8 mouse cellular contexts compared by ENCODE assay signal in the genomic region with DNA sequence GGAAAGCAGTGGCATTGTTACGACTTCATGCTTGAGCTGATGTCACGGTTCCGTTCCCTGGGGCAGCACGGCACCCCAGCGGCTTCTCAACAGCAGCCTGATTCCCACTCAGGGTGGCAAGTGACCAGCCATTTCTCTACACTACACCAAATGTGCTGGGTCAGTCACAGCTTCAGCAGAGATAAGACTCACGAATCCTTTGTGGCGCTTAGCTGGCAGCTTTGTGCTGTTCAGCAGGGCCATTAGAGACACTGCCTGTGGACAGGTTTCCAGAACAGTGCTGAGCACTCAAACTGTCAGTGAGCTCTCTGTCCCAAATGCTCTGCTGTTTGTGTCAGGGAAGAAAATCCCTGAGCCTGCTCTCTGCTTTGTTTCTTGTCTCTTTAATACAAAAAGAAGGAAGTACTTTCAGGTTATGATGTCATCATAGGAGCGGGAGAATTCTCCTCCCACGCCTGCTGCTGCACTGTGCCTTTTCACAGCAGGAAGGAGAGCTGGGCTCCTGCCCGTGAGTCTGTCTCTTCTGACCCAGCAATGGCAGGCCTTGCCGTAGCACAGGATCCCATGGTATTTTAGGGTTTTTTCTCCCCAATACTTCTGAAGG.
DNase-seq lines count a peak whose midpoint lies in the region; ATAC-seq and TF ChIP-seq lines count a peak whose summit lies in the region.

No protein-coding gene starts in this region.

- H3K9me3 ChIP-seq in forebrain, embryonic 12.5 days, result no peaks in the 10 kb centered on the region
- H3K9me3 ChIP-seq in limb, embryonic 14.5 days (ENCODE audit: control insufficient read depth, low read length), result no peaks in the 10 kb centered on the region

- no peak for TF ChIP-seq CTCF in olfactory bulb, adult 2 months (IDR thresholded peaks at IDR 0.05; ENCODE audit: insufficient read depth, low read depth, low read length)

- no peaks in the 10 kb centered on the region for H3K27me3 ChIP-seq in forebrain, embryonic 12.5 days
- no peaks in the 10 kb centered on the region for H3K27me3 ChIP-seq in limb, embryonic 14.5 days (ENCODE audit: control insufficient read depth, insufficient read depth, low read length)

- H3K9ac ChIP-seq in forebrain, embryonic 12.5 days, result 0 out of 2 replicates have a peak overlapping the region, but pooled peaks have one; percentile 21
- no peak overlapping the region; the same call in 1 of the 2 replicates for H3K9ac ChIP-seq in limb, embryonic 14.5 days (ENCODE audit: low read depth, low read length, severe bottlenecking)

- WGBS in forebrain, embryonic 12.5 days, result 60% methylated on average over 11 of the region's 11 CpGs
- 51% methylated on average over 11 of the region's 11 CpGs for WGBS in limb, embryonic 14.5 days
- 47% methylated on average over 11 of the region's 11 CpGs for WGBS in olfactory bulb, adult 2 months

- no peak overlapping the region for H3K4me3 ChIP-seq in forebrain, embryonic 12.5 days (replicated peaks)
- H3K4me3 ChIP-seq in limb, embryonic 14.5 days (replicated peaks; ENCODE audit: low read length), result no peak overlapping the region
- H3K4me3 ChIP-seq in olfactory bulb, adult 2 months (ENCODE audit: insufficient read depth, low read depth, low read length), result no peak overlapping the region

- TF ChIP-seq POLR2A in limb, embryonic 14.5 days (IDR thresholded peaks at IDR 0.05; ENCODE audit: borderline replicate concordance, extremely low read depth, insufficient read depth, insufficient read length), result no peak
- no peak for TF ChIP-seq POLR2A in olfactory bulb, adult 2 months (IDR thresholded peaks at IDR 0.05; ENCODE audit: insufficient read depth, low read depth, low read length)

- peak; percentile 35 for DNase-seq in embryo, embryonic 11 days
- no peak for DNase-seq in embryo, embryonic 9.5 days (ENCODE audit: extremely low spot score)
- DNase-seq in adrenal gland, postnatal 10 days, result peak; percentile 59
- peak; percentile 61 for DNase-seq in limb, embryonic 14.5 days (ENCODE audit: low spot score)

- H3K27ac ChIP-seq in forebrain, embryonic 12.5 days, result peak overlapping the region; percentile 66
- no peak overlapping the region; the same call in 1 of the 2 replicates for H3K27ac ChIP-seq in limb, embryonic 14.5 days (replicated peaks; ENCODE audit: low read depth, low read length)
- peak overlapping the region; percentile 24; the same call in 1 of the 2 replicates for H3K27ac ChIP-seq in olfactory bulb, adult 2 months (ENCODE audit: insufficient read depth, low read depth, low read length)

- peaks cover 38% of the 10 kb centered on the region for H3K4me1 ChIP-seq in forebrain, embryonic 12.5 days
- peaks cover 31% of the 10 kb centered on the region for H3K4me1 ChIP-seq in limb, embryonic 14.5 days (ENCODE audit: control insufficient read depth, insufficient read depth, low read length)
- H3K4me1 ChIP-seq in olfactory bulb, adult 2 months (ENCODE audit: control insufficient read depth, insufficient read depth, low read length), result peaks cover 12% of the 10 kb centered on the region

- peaks cover 44% of the 10 kb centered on the region for H3K36me3 ChIP-seq in forebrain, embryonic 12.5 days (replicated peaks)
- H3K36me3 ChIP-seq in limb, embryonic 14.5 days (ENCODE audit: control insufficient read depth, insufficient read depth, low read length), result peaks cover 46% of the 10 kb centered on the region

- H3K4me2 ChIP-seq in forebrain, embryonic 12.5 days, result no peak overlapping the region
- H3K4me2 ChIP-seq in limb, embryonic 14.5 days (replicated peaks; ENCODE audit: low read depth, low read length, severe bottlenecking), result no peak overlapping the region

- no peak for ATAC-seq in forebrain, embryonic 12.5 days (ENCODE audit: low FRiP score)
- peak; percentile 87 to 91 for ATAC-seq in hematopoietic stem cell, adult 5-6 weeks (replicated peaks in 1 of 2; ENCODE audit: insufficient read depth in 1 of 2, low FRiP score in 2 of 2, low TSS enrichment in 1 of 2, low read depth in 1 of 2, poor library complexity in 2 of 2, severe bottlenecking in 2 of 2)
- ATAC-seq in limb, embryonic 14.5 days (ENCODE audit: low FRiP score, low read depth), result no peak
- no peak for ATAC-seq in activated CD4-positive, CD25-positive, alpha-beta regulatory T cell, adult 4 months

Comparison
In these comparisons a context has a peak if more than half of its experiments do, and no peak if none do; other contexts are left out.
1. ATAC-seq: peak in hematopoietic stem cell, adult 5-6 weeks (2 of 2); none in forebrain, embryonic 12.5 days (single experiment), limb, embryonic 14.5 days (single experiment) and activated CD4-positive, CD25-positive, alpha-beta regulatory T cell, adult 4 months (single experiment).